Mouse (Mus musculus) cerebellum, postnatal 36 days (tissue): ENCODE results near the gene AI593442.
A peak's percentile ranks its signal among the peaks of the same experiment; 100 is the strongest.

ENCODE experiments used
- DNase-seq, 2 experiments: peaks; one replicate each; pipeline ENCODE4 v3.0.0; 2021 to 2022; ENCODE audit warnings: mixed read lengths in 2 of 2

Gene AI593442

GRCm38 (mm10) chr9:52679362-52679947 is at the start of gene AI593442:
Gene AI593442 (minus strand): TSS chr9:52679780.
- peak; percentile 11 to 14 for DNase-seq

DNA sequence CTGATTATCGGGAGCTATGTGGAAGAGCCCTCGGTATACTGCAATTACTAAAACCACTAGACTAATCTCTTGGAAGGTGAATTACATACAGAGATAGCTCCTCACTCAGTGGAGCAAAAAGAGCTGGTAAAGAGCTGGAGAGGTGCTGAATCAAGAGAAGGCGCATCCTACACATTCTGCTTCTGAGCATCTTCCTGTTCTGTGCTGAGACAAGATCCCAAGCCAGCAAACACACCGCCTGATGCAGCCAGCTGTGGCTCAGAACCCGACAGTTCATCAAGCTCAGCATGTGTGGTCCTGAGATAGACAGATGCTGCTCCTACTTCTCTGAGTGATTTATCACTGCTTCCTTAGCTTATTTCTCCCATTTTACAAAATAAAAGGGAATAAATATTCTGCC is 49.2 kb upstream of the AI593442 start:
- no peak for DNase-seq

DNA sequence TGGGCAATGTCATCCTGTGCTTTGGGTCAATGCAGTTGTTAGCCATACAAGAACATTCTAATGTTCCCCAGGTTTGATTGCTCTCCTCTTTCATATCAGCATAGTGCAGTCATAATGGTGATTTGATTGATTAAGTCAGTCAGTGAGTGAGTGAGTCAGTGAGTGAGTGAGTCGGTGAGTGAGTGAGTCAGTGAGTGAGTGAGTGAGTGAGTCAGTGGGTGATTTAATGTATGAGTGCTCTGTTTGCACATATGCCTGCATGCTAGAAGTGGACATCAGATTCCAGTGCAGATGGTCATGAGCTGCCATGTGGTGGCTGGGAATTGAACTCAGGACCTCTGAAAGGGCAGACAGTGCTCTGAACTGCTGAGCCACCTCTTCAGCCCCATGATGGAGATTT is 43.0 kb upstream of the AI593442 start:
- no peak for DNase-seq

DNA sequence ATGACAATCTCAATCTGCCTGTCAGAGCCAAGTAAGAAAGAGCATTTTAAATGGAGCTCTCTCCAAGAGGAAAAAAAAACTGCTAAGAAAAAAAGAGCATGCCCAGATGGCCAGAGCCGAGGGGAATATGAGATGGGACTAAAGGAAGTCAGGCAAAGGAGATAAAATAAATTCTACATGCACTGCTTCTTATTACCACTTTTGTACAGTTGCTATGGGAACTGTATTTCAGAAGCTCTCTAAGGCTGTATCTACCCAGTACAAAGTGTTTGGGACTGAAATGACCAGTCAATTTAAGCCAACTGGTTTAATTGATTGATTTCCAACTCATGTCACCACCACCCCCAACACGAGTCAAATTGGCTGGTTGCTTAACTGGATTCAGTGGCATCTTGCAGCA is 40.0 kb upstream of the AI593442 start:
- no peak for DNase-seq

- no peak for DNase-seq
Observed at GRCm38 (mm10) chr9:52680036-52680435, 456 bp upstream of the AI593442 start.

DNA sequence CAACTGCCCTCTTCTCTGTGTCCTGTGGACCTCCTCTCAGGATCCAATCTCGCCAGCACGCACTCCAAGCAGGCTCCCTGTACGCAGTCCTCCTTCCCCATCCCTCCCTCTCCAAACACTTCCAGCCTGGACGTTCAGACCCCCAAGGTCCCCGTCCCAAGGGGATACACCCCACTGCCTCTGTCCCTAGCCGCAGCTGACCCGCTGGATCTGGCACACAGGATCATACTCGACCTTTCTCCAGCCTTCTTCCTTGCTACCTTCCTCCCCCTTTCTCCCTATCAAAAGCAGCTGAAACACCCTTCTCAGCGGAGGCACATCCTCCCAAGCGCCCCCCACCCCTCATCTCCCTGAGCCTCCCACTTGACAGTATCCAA is 753 bp downstream of the AI593442 start:
- no peak for DNase-seq

DNA sequence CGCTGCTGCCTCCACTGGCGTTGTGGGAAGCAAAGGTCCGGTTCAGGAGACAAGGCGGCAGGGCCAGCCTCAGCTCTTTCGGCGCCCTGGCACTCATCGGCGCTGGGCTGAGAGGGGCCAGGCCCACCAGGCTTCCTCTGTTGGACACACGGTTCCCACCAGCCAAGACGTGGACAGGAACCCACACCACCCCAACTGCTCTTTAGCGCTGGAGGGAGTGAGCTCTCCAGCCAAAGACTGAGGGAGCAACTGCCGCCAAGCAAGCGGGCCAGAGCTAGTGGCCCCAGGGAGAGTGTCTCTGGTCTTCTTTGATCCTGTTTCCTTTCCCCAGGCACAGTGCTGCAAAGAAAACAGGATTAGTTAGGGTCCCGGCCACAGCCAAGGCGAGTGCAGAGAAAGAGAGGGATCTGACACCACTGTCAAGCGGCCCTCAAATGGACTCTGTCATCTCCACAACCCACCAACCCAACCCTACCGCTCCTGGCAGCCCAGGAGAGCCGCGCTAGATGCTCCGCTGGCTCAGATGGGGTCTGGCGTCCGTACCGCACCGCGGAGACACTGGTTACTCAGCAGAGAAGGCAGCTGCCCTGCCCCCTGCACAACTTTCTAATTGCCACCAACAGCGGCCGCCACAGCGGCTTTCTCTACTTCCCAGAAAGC is 1.3 kb downstream of the AI593442 start:
- peak; percentile 11 to 22 for DNase-seq

DNA sequence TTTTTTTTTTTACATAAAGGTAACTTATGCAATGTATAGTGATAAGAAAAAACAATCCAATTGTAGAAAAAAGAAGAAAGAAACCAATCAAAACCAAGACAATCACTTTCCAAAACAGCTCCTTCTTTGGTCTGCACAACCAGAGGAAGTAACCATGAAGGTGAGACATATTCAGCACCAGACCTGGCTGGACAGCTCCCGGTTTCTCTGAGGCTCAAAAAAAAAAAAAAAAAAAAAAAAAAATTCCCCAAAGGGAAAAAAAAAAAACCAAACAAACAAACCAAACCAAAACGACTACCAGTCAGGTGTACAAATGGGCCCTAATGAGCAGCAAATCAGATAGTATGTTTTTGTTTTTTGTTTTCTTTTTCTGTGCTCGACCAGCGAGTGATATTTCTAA is 3.0 kb downstream of the AI593442 start:
- no peak for DNase-seq

DNA sequence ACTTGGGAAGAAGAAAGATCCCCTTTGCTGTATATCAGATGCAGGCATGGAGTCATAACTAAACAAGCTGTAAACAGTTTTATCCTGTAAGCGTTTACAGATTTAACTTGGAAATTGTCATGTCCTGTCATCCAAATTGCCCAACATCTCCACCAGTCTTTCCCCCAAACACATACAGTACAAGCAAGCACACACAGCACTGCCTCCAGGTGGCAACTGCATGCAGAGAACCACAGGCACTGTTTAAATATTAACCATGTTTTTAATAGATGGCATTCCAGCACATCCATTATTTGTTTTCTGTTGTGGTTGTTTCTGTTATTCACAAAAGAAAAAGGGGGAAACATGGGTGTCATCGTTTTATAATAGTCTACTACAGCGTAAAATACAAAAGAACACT is 3.6 kb downstream of the AI593442 start:
- DNase-seq: no peak

GRCm38 (mm10) chr9:52661422-52661821 is 18.2 kb downstream of the AI593442 start:
- no peak for DNase-seq

- DNase-seq: no peak
Observed at GRCm38 (mm10) chr9:52650341-52650951, 29.1 kb downstream of the AI593442 start.

GRCm38 (mm10) chr9:52645312-52645711 is 34.3 kb downstream of the AI593442 start:
- DNase-seq: no peak

GRCm38 (mm10) chr9:52644626-52645025 is 35.0 kb downstream of the AI593442 start:
- no peak for DNase-seq

DNA sequence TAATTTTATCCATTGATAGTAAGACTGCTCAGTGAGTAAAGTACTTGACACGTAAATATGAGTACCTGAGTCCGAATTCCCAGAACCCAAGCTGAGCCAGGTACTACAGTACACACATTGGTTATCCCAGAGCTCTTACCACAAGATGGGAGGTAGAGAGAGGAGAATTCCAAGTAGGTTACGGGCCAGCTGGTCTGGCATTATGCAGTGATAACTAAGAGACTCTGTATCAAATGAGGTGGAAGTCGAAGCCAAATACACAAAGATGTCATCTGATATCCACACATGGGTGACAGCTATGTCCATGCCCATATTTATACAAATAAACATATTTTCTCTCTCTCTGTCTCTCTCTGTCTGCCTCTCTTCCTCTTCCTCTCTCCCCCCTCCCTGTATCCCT is 35.4 kb downstream of the AI593442 start:
- DNase-seq: no peak

DNA sequence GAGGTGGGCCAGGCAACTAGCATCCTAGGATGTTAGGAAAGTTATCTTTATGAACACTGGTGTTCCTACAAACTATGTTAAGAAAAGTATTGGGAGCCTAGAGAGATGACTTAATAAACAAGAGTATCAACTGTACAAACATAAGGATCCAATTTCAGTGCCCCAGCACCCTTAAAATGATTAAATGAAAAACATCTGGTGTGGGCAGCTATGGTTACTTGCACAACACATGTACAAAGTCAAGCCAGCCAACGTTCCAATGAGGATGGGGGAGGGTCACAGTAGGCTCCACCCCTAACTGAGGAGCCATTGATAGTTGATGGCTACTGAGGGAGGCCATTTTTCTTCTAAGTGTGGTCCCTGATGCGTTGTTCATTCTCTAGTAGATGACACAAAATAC is 43.6 kb downstream of the AI593442 start:
- DNase-seq: no peak

GRCm38 (mm10) chr9:52623926-52624325 is 55.7 kb downstream of the AI593442 start:
- DNase-seq: no peak
